Mouse (Mus musculus): Measurements from ENCODE around the gene Ldlrad1.

GRCm38 (mm10) chr4:107232219-107232618 is 23.2 kb downstream of the Ldlrad1 start:
- TF ChIP-seq CTCF (IDR thresholded peaks at IDR 0.05; ENCODE audit: borderline replicate concordance, insufficient read depth, low read depth, low read length) (no peak), POLR2A (IDR thresholded peaks at IDR 0.05; ENCODE audit: borderline replicate concordance, insufficient read depth, low read length) (no peak)

All from cerebellum, adult 2 months (tissue).